Mouse (Mus musculus) c-Kit-negative CD71-positive TER-119-positive erythroid progenitor cells, embryonic 14.5 days (primary cell): ENCODE results near the gene Mxra7.
A peak's percentile ranks its signal among the peaks of the same experiment; 100 is the strongest.

Experiments used
- DNase-seq: peaks from one replicate; pipeline ENCODE4 v3.0.0-alpha.2; 2013; ENCODE audit warnings: low read depth, low spot score

Mxra7 gene

DNA sequence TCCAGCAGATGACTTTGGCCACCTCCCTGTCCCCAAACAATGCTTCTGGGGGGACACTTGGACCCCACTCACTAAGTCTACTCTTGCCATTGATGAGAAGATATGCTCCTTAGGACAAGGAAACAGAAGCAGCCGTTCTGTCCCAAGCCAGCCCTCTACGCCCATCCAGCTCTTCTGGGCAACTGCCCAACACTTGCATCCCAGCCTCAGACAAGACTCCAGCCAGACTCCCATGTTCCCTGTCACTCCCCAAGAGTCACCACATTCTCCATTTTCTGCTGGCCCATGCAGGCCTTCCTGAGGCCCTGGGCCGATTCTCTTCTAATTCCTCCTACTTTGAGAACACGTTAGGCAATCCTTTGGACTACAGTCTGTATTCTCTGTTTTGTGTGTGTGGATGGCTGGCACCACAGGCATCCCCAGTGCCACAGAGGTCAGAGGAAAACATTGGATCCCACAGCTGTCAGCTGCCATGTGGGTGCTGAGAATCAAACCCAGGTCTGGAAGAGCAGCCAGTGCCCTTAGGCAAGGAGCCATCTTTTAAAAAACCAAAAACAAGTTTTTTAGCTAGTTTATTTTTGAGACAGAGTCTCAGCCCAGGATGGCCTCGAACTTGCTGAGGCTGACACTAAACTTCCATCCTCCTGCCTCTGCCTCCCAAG, 7.8 kb downstream of the Mxra7 start:
- DNase-seq = no peak

GRCm38 (mm10) chr11:116818722-116819121, 9.1 kb downstream of the Mxra7 start:
- DNase-seq = no peak

- no peak for DNase-seq
Measured at GRCm38 (mm10) chr11:116817567-116817966, 10.3 kb downstream of the Mxra7 start.

DNA sequence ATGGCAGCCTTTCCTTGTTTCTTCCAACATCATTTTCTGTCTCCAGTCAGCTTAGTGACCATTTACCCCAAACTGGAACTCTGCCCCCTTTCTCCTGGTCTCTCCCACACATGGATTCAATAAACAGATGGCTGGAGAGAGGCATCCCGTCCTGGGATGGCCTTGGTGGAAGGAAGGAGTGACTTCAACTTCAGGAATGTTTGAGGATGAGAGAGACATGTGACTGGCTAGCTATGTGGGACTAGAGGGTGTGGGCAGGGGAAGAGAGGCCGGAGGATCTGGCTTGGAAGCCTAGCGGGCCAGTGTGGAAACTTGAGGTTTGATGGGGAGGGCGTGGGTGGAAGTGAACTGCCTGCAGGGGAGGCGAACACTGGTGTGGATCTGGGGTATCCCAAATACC, 11.1 kb downstream of the Mxra7 start:
- DNase-seq = no peak

DNA sequence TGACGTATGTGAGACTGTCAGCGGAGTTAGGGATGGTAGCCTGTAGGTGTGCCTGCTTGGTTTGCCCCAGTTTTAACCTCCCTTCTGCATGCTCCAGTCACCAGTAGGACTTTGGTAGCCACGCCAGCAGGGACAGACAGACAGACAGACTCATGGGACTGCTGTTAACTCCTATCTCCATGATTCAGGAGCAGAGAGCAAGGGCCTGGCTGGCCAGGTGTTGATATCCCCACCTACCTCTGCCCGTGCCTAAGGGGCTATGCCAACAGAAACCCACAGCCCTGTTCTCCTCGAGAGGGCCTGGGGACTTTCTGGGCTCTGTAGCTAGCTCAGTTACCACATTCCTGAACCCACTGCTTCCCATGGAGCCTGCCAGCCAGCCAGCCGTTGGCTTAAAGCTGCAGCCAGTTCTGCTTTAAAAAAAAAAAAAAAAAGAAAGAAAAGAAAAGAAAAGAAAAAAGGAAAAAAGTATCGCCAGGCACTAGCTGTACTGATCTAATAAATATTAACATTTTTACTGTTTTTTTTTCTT, 12.9 kb downstream of the Mxra7 start:
- DNase-seq = no peak

DNA sequence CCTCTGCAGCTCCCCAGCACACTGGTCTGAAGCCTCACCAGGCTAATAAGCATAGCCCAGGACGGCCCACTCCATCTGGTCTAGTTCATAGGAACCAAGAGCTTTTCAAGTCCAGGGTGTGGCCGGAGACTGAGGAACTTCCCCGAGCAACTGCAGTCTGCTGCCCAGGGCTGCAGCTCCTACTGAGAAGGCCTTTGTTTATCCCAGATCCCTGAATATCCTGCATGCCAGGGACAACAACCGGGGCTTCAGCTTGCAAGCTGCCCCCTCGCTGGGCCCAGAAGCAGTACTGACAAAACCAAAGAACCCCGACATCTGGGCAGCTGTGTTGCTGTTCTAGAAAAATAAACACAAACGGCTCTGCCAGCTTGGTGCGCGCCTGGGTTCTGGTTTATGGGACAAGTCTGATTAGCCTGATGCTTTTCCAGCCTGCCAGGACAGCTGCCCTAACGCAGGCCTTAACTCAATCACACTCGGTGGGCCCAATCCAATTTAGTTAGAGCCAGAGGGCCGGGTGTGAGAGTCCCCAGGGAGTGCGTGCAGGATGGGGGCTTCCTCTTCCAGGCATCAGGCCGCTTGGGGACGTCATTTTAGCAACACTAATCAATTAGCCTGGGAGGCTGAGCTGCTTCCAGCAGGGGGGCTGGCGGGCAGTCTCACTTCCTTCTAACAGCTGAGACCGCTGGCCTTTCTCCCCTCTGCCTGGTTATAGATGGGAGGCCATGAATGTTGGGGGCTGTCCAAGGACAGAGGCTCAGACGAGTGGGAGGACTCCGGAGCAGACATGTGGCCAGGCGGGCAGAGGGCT, 13.6 kb downstream of the Mxra7 start:
- DNase-seq = no peak

DNA sequence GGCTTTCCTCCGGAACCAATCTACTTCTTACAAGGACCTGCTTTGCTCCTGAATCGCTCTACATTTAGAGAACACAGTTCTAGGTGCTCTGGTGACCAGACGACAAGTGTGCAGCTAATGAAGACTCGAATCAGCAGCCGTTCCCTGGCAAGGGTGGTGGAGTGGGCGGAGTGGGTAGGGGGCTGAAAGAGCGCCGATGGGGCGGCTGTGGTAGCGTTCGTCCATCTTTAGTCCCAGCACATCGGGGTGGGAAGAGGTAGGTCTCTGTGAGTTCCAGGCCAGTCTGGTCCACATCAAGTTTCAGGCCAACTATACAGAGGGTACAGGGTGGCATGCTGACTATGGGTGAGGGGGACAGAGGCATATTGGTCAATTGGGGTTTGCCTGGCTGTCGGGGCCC, 14.2 kb downstream of the Mxra7 start:
- no peak for DNase-seq

DNA sequence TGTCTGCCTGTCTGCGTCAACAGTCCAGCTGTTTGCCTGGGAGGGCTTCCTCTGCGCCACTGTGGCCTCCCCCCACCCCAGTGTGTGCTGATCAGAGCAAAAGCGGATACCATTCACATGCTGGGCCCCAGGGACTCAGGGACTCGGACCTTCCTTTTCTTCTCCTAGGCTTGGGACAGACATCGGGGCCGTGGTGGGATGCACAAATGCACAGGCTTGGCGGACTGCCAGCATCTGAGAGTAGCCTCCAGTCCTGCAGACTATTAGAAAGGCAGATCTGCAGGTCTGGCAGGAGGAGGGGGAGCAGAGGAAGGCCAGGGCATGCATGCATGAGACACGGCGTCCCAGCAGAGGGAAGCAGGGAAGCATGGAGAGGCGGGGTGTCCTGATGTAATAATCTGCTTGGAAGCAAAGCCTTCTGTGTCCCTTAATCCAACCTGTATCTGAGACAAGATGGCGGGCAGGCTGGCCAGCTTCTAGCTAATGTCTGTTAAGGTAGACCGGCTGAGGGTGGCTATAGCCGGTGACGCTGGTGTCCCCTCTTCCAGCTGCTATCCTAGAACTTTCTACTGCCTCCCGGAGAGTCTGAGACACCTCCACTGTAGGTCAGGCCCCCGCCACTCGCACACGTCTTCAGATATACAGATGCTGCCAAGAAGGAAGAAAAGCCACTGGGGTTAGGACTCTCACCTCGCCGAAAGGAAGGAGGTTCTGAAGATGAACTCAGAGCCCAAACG, 14.9 kb downstream of the Mxra7 start:
- no peak for DNase-seq

- DNase-seq = no peak
Measured at GRCm38 (mm10) chr11:116810983-116811901, 16.6 kb downstream of the Mxra7 start.

DNA sequence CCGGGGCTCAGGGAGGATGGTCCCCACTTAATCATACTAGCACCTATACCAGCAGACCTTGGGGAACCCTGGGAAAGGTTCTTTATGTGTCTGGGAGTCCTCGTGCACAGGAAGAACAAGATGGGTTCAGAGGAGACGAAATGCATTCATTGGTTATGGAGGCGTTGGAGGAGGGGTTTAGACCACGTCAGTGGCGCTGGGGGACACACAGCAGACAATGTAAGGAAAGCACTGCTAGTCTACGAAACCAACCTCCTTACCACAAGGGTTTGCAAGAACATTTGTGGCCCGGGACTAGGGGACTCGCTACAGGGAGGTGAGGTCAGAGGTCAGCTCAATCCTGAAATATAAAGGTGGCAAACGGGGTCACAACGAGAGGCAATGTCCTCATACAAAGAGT, 17.3 kb downstream of the Mxra7 start:
- DNase-seq = no peak

DNA sequence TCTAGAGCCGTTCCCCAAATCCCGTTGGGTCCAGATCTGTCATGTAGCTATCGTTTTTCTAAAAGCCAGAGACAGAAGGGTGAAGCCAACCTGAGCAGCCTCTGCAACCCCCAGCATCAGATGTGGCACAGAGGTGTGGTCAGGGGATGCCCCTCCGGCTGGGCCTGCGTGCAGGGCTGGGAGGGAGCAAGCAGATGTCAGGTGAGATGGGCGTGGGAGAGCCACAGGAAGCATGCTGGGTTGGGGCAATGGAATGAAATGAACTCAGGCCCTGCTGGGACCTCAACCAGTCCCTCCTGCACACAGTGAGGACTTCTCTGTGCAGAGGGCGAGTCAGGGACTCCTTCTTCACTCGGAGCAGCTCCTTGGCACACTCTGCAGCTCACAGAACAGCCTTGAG, 18.3 kb downstream of the Mxra7 start:
- DNase-seq = no peak

DNA sequence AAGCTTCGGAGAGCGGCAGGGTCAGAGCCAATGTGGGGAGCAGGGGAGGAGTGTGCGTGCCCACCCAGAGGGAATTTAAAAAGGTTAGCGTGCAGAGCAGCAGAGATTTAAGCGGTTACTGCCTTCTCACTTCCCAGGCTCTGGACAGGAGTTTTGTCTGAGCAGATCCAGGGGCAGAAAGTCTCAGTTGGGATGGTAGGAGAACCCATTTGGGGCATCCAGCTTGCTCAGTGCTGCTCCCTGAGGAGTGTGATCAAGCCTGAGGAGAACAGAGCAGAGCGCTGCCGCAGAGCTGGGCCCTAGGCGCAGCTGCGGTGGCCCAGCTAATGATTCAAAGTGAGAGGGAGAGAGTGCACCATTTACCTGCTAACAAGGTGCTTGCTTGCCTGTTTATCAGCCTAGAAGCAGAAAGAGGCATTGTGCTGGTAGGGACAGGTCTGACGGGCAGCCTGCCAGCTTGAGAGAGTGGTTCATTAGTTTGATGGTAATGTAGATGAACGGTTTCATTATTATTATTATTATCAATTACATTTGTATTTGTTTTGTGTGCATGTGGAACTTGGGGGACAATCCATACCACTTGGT, 18.9 kb downstream of the Mxra7 start:
- DNase-seq = no peak

DNA sequence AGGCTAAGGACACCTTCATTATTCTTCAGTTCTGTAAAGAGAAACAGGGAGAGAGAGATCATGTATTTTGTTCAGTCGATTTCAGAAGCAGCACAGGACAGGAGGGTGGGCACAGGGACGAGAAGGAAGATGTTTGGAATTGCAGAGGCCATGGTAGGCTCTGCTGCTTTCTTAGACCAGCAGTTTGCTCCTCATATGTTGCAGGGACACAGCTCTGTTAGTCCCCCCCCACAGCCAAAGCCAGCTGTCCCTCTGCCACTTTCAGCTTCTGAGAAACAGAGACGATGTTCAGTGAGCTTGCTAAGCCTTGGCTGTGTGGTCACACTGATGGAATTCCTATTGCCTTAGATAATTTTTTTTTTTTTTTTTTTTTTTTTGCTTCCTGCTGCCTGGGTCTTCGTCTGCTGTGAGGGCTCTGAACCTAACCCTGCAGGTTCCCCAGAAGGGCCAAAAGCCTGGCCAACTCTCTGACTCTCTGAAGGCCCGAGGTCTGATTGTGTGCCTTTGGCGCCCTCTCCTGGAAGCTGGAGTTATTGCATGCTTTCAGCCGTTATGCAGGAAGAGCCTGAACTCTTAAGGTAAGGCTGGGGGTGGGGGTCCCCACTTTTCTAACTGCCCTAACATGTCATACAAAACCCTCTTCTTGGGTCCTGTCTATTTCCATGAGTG, 19.8 kb downstream of the Mxra7 start:
- peak; percentile 56 for DNase-seq

- no peak for DNase-seq
Measured at GRCm38 (mm10) chr11:116807526-116807925, 20.3 kb downstream of the Mxra7 start.

- DNase-seq = no peak
Measured at GRCm38 (mm10) chr11:116807116-116807515, 20.7 kb downstream of the Mxra7 start.

DNA sequence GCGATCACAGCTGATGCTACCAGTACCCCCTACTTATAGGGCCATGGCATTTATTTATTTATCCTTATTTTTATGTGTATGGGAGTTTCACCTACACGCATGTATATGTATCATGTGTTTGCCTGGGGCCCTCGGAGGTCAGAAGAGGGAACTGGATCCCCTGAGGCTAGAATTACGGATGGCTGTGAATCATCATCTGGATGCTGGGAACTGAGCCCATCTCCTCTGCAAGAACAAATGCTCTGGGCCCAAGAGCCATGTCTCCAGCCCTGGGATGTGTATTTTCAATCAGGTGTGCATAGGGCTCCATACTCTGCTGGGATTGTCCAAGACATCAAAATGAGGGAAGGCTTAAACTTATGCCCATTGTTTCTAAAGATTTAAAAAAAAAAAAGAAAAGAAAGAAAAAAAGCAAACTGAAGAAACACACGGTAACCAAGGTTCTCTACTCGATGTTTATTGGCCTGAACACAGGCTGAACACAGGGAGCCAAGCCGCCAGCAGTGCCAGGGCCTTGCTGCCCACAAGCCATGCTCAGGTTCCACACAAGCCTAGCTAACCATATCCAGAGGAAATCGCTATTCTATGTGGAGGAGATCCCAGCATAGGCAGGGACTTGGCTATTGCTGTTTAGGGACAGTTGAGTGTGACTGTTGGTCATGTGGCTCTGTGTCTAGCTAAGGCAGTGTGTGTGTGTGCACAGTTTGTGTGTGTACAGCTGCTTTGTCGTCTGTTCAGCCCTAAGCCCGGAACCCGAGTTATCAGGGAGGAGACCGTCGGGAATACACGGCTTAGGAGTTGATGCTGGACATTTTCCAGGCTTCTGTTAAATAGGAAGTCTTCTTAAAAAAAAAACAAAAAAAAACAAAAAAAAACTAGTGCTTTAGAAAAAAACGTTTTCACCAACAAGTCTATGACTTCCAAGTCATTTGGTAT, 21.4 kb downstream of the Mxra7 start:
- DNase-seq = no peak

- no peak for DNase-seq
Measured at GRCm38 (mm10) chr11:116802709-116803108, 25.1 kb downstream of the Mxra7 start.

DNA sequence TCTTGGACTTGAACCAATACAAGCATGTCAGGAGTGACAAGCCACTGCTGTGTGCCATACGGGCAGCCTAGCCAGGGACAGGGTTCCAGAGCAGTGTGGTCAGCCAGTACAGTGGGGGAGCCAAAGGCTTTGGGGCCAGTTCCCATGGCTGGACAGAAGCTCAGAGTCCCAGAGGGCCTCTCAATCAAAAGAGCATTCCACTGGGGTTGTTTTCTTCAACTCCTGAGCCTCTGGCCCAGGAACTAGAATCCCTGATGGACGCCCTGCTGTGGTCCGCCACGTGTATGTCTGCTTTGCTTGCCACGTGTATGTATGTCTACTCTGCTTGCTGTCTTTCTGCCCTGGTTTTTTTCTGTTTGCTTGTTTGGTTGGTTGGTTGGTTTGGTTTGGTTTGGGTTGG, 26.7 kb downstream of the Mxra7 start:
- DNase-seq = no peak

- no peak for DNase-seq
Measured at GRCm38 (mm10) chr11:116799364-116799763, 28.5 kb downstream of the Mxra7 start.
